Mouse (Mus musculus): ENCODE measurements around the gene Nbr1. TPM values are rescaled to one million over a fixed set of nuclear protein-coding genes. Genes with fewer than 3 reads are reported as not detected.

Nbr1 gene
- polyA plus RNA-seq, 1 experiment from 2014 or later = 118 TPM

Other genes starting within 250 kb of the Nbr1 start
- gene Becn1, start 249.9 kb upstream of the Nbr1 start, polyA plus RNA-seq (2016; fragmentation: Nextera tagmentation; extraction: Ambion mirVana) = 164 and 169 TPM in 2 replicates
- gene Psme3, start 235.9 kb upstream of the Nbr1 start, polyA plus RNA-seq (2016; fragmentation: Nextera tagmentation; extraction: Ambion mirVana) = 182 and 189 TPM in 2 replicates
- 2.9 and 3.1 TPM in 2 replicates for gene Aoc2, start 227.1 kb upstream of the Nbr1 start, polyA plus RNA-seq (2016; fragmentation: Nextera tagmentation; extraction: Ambion mirVana)
- gene Aoc3, start 221.5 kb upstream of the Nbr1 start, polyA plus RNA-seq (2016; fragmentation: Nextera tagmentation; extraction: Ambion mirVana) = not detected in 2 replicates
- not detected in 2 replicates for gene G6pc, start 184.6 kb upstream of the Nbr1 start, polyA plus RNA-seq (2016; fragmentation: Nextera tagmentation; extraction: Ambion mirVana)
- 94.3 and 98.7 TPM in 2 replicates for gene Aarsd1, start 134.5 kb upstream of the Nbr1 start, polyA plus RNA-seq (2016; fragmentation: Nextera tagmentation; extraction: Ambion mirVana)
- 5.8 and 6.5 TPM in 2 replicates for gene Gm27029, start 127.4 kb upstream of the Nbr1 start, polyA plus RNA-seq (2016; fragmentation: Nextera tagmentation; extraction: Ambion mirVana)
- 27.3 and 27.8 TPM in 2 replicates for gene Rundc1, start 127.1 kb upstream of the Nbr1 start, polyA plus RNA-seq (2016; fragmentation: Nextera tagmentation; extraction: Ambion mirVana)
- 2.1 and 2.5 TPM in 2 replicates for gene Ptges3l, start 126.8 kb upstream of the Nbr1 start, polyA plus RNA-seq (2016; fragmentation: Nextera tagmentation; extraction: Ambion mirVana)
- gene Rpl27, start 109.9 kb upstream of the Nbr1 start, polyA plus RNA-seq (2016; fragmentation: Nextera tagmentation; extraction: Ambion mirVana) = 354 and 378 TPM in 2 replicates
- gene Ifi35, start 103.7 kb upstream of the Nbr1 start, polyA plus RNA-seq (2016; fragmentation: Nextera tagmentation; extraction: Ambion mirVana) = 2.2 TPM in 2 replicates
- gene Rnd2, start 87.2 kb upstream of the Nbr1 start, polyA plus RNA-seq (2016; fragmentation: Nextera tagmentation; extraction: Ambion mirVana) = 101 and 105 TPM in 2 replicates
- 62.9 and 65.4 TPM in 2 replicates for gene Vat1, start 85.9 kb upstream of the Nbr1 start, polyA plus RNA-seq (2016; fragmentation: Nextera tagmentation; extraction: Ambion mirVana)
- gene Brca1, start 194 bp upstream of the Nbr1 start, polyA plus RNA-seq (2016; fragmentation: Nextera tagmentation; extraction: Ambion mirVana) = 24.3 TPM in 2 replicates
- gene Tmem106a, start 30.1 kb downstream of the Nbr1 start, polyA plus RNA-seq (2016; fragmentation: Nextera tagmentation; extraction: Ambion mirVana) = 1.8 and 3.0 TPM in 2 replicates
- gene Gm11634, start 47.1 kb downstream of the Nbr1 start, polyA plus RNA-seq (2016; fragmentation: Nextera tagmentation; extraction: Ambion mirVana) = not detected in 2 replicates
- gene Rdm1, start 75.0 kb downstream of the Nbr1 start, polyA plus RNA-seq (2016; fragmentation: Nextera tagmentation; extraction: Ambion mirVana) = 50.9 and 58.5 TPM in 2 replicates
- 16.2 and 24.1 TPM in 2 replicates for gene Arl4d, start 113.4 kb downstream of the Nbr1 start, polyA plus RNA-seq (2016; fragmentation: Nextera tagmentation; extraction: Ambion mirVana)
- 45.6 and 46.8 TPM in 2 replicates for gene Dhx8, start 180.8 kb downstream of the Nbr1 start, polyA plus RNA-seq (2016; fragmentation: Nextera tagmentation; extraction: Ambion mirVana)
- 4.7 and 7.0 TPM in 2 replicates for gene Etv4, start 233.2 kb downstream of the Nbr1 start, polyA plus RNA-seq (2016; fragmentation: Nextera tagmentation; extraction: Ambion mirVana)

Measured in forebrain, embryonic 12.5 days (tissue).